Mouse (Mus musculus): Measurements from ENCODE around the gene Zfp408. TPM values are rescaled to one million over a fixed set of nuclear protein-coding genes. Genes with fewer than 3 reads are reported as not detected.

The Zfp408 gene
- polyA plus RNA-seq (2014; fragmentation: Illumina TruSeq; extraction: RNeasy Lipid Tissue Mini Kit (QIAGEN cat#74804); ENCODE audit: low read depth, low replicate concordance), result 11.3 TPM

GRCm38 (mm10) chr2:91649553-91650359, at the start of gene Zfp408, which contains the start of gene Arhgap1:
Gene Zfp408, minus strand, starts transcription at chr2:91649791.
Gene Arhgap1, plus strand, starts transcription at chr2:91649860.

GRCm38 (mm10) chr2:91636229-91636628, 13.4 kb downstream of the Zfp408 start, which contains the start of gene F2:
Gene F2, minus strand, starts transcription at chr2:91636414.

Other genes with a start within 250 kb of the Zfp408 start
- gene 1110051M20Rik, start 205.1 kb downstream of the Zfp408 start, polyA plus RNA-seq (2014; fragmentation: Illumina TruSeq; extraction: RNeasy Lipid Tissue Mini Kit (QIAGEN cat#74804); ENCODE audit: low read depth, low replicate concordance), result 18.8 TPM
- gene Lrp4, start 192.3 kb downstream of the Zfp408 start, polyA plus RNA-seq (2014; fragmentation: Illumina TruSeq; extraction: RNeasy Lipid Tissue Mini Kit (QIAGEN cat#74804); ENCODE audit: low read depth, low replicate concordance), result 13.6 TPM
- gene Ckap5, start 123.0 kb downstream of the Zfp408 start, polyA plus RNA-seq (2014; fragmentation: Illumina TruSeq; extraction: RNeasy Lipid Tissue Mini Kit (QIAGEN cat#74804); ENCODE audit: low read depth, low replicate concordance), result 15.0 TPM
- gene F2, start 13.4 kb downstream of the Zfp408 start, polyA plus RNA-seq (2014; fragmentation: Illumina TruSeq; extraction: RNeasy Lipid Tissue Mini Kit (QIAGEN cat#74804); ENCODE audit: low read depth, low replicate concordance), result not detected
- 67.9 TPM for gene Arhgap1, start 69 bp upstream of the Zfp408 start, polyA plus RNA-seq (2014; fragmentation: Illumina TruSeq; extraction: RNeasy Lipid Tissue Mini Kit (QIAGEN cat#74804); ENCODE audit: low read depth, low replicate concordance)
- 33.3 TPM for gene Atg13, start 60.8 kb upstream of the Zfp408 start, polyA plus RNA-seq (2014; fragmentation: Illumina TruSeq; extraction: RNeasy Lipid Tissue Mini Kit (QIAGEN cat#74804); ENCODE audit: low read depth, low replicate concordance)
- 10.5 TPM for gene Harbi1, start 61.1 kb upstream of the Zfp408 start, polyA plus RNA-seq (2014; fragmentation: Illumina TruSeq; extraction: RNeasy Lipid Tissue Mini Kit (QIAGEN cat#74804); ENCODE audit: low read depth, low replicate concordance)
- 22.0 TPM for gene Ambra1, start 80.3 kb upstream of the Zfp408 start, polyA plus RNA-seq (2014; fragmentation: Illumina TruSeq; extraction: RNeasy Lipid Tissue Mini Kit (QIAGEN cat#74804); ENCODE audit: low read depth, low replicate concordance)